Mouse (Mus musculus) liver, embryonic 14.5 days (tissue): ENCODE measurements around the gene Clic4. TPM values are rescaled to one million over a fixed set of nuclear protein-coding genes. Genes with fewer than 3 reads are reported as not detected.

Experiments used
- ATAC-seq: fragments of 200-750 bp; cut with Nextera tagmentation; 2 replicates; pipeline ENCODE4 v1.8.0; 2017; ENCODE audit warnings: moderate number of reproducible peaks, mild to moderate bottlenecking, moderate library complexity; ENCODE audit not compliant: insufficient read depth
- DNase-seq, 3 experiments: peaks; one replicate each; pipeline ENCODE4 v3.0.0-alpha.2; 2012 to 2013; ENCODE audit warnings: low read depth in 3 of 3, low spot score in 3 of 3
- H3K27ac ChIP-seq: fragments of 300-500 bp; sonication (generic); 2 replicates; pipeline ENCODE4 v1.5.1; 2014; ENCODE audit warnings: moderate library complexity, mild to moderate bottlenecking, control low read depth, inconsistent platforms
- H3K27me3 ChIP-seq: fragments of 300-500 bp; sonication (generic); 2 replicates; pipeline ENCODE4 v1.6.1; 2014; ENCODE audit warnings: mild to moderate bottlenecking, low read length, moderate library complexity; ENCODE audit not compliant: control insufficient read depth, insufficient read depth
- H3K36me3 ChIP-seq: fragments of 300-500 bp; sonication (generic); replicated peaks from 2 replicates; pipeline ENCODE4 v1.6.1; 2014; ENCODE audit warnings: low read depth; ENCODE audit not compliant: control insufficient read depth, insufficient read depth
- H3K4me1 ChIP-seq, 2 experiments: fragments of 200-500 bp in 1 of 2; fragments of 300-500 bp in 1 of 2; sonication (generic) in 1 of 2; replicated peaks; 2 replicates each; pipeline ENCODE4 v1.6.1; 2012 to 2014; ENCODE audit warnings: antibody characterized with exemption in 1 of 2, inconsistent platforms in 1 of 2, low read length in 1 of 2; ENCODE audit not compliant: control insufficient read depth in 2 of 2, insufficient read depth in 2 of 2
- H3K4me2 ChIP-seq: fragments of 300-500 bp; sonication (generic); 2 replicates; pipeline ENCODE4 v1.6.1; 2014; ENCODE audit warnings: low read depth, mild to moderate bottlenecking, control low read depth, moderate library complexity
- H3K4me3 ChIP-seq, 2 experiments: fragments of 200-500 bp in 1 of 2; fragments of 300-500 bp in 1 of 2; sonication (generic) in 1 of 2; 2 replicates each; pipeline ENCODE4 v1.5.1; 2012 to 2014; ENCODE audit warnings: low read depth in 2 of 2, low read length in 2 of 2, mild to moderate bottlenecking in 2 of 2, control low read depth in 1 of 2, inconsistent platforms in 1 of 2, moderate library complexity in 1 of 2; ENCODE audit not compliant: insufficient read depth in 1 of 2
- H3K9ac ChIP-seq: fragments of 300-500 bp; sonication (generic); replicated peaks from 2 replicates; pipeline ENCODE4 v1.6.1; 2014; ENCODE audit warnings: mild to moderate bottlenecking, control low read depth, moderate library complexity
- H3K9me3 ChIP-seq: fragments of 300-500 bp; sonication (generic); 2 replicates; pipeline ENCODE4 v1.6.1; 2016; ENCODE audit warnings: low read length, mixed read lengths; ENCODE audit not compliant: control insufficient read depth
- CTCF ChIP-seq: IDR thresholded peaks from 2 replicates; pipeline ENCODE4 v1.5.1; 2016; ENCODE audit warnings: antibody characterized with exemption, low read depth, control low read depth
- EP300 ChIP-seq: IDR thresholded peaks from 2 replicates; pipeline ENCODE4 v1.6.1; 2016; ENCODE audit warnings: antibody characterized with exemption, low read depth
- WGBS: fragments of 180-500 bp; shearing (Covaris S2); extraction: QIAGEN DNeasy Blood & Tissue Kit; methylation state at CpG from one replicate; pipeline ENCODE4 v1.1.7; 2014; ENCODE audit not compliant: insufficient replicate concordance; 5-methylcytosine and 5-hydroxymethylcytosine counted together
- polyA plus RNA-seq, 2 experiments: library from polyadenylated mRNA; depleted of rRNA in 1 of 2; stranded (reverse) in 1 of 2; unstranded in 1 of 2; fragments of >200 nt; fragmentation: Nextera tagmentation in 1 of 2; extraction: Ambion mirVana in 1 of 2; gene quantifications; 2 replicates each; pipeline versions ENCODE4 v1.2.1 to v1.2.3; 2012 to 2014

The Clic4 gene
- polyA plus RNA-seq, 2 experiments: 40.8 to 65.8 TPM

- Histone ChIP-seq H3K27me3 (no peaks in the 10 kb centered on the region; the same call in none of the 2 replicates), H3K27ac (no peak overlapping the region)
- TF ChIP-seq EP300 (no peak), CTCF (no peak)
Observed at GRCm38 (mm10) chr4:135166413-135167225, 106.0 kb downstream of the Clic4 start.

GRCm38 (mm10) chr4:135165761-135166160, 106.9 kb downstream of the Clic4 start:
- Histone ChIP-seq H3K27me3 (no peaks in the 10 kb centered on the region; the same call in none of the 2 replicates), H3K4me2 (no peak overlapping the region)
- ATAC-seq: no peak

More at GRCm38 (mm10) chr4:135166413-135167225, 106.0 kb downstream of the Clic4 start:
- H3K4me2 ChIP-seq: no peak overlapping the region
- H3K9ac ChIP-seq: no peak overlapping the region
- no peak overlapping the region for H3K4me3 ChIP-seq
- H3K9me3 ChIP-seq: no peaks in the 10 kb centered on the region
- no peak for DNase-seq
- no peaks in the 10 kb centered on the region for H3K36me3 ChIP-seq
- ATAC-seq: peak; percentile 36; the same call in 1 of the 2 replicates
- H3K4me1 ChIP-seq: peaks cover 7 to 23% of the 10 kb centered on the region in 2 experiments
- WGBS: 38% methylated on average over 23 of the region's 23 CpGs

More at GRCm38 (mm10) chr4:135165761-135166160, 106.9 kb downstream of the Clic4 start:
- no peak for DNase-seq
- H3K36me3 ChIP-seq: no peaks in the 10 kb centered on the region
- 49% methylated on average over 6 of the region's 6 CpGs for WGBS
- no peak overlapping the region for H3K4me3 ChIP-seq
- H3K9me3 ChIP-seq: no peaks in the 10 kb centered on the region
- H3K4me1 ChIP-seq: peaks cover 7 to 17% of the 10 kb centered on the region in 2 experiments
- TF ChIP-seq CTCF: no peak
- no peak for TF ChIP-seq EP300
- H3K27ac ChIP-seq: no peak overlapping the region
- no peak overlapping the region for H3K9ac ChIP-seq

Other genes with a start within 250 kb of the Clic4 start
- gene Runx3, start 152.2 kb downstream of the Clic4 start, polyA plus RNA-seq (2012; rRNA removed): 1.2 and 1.3 TPM in 2 replicates
- 0.99 and 1.00 TPM in 2 replicates for gene Runx3, start 152.2 kb downstream of the Clic4 start, polyA plus RNA-seq (2014; fragmentation: Nextera tagmentation; extraction: Ambion mirVana)
- gene Srrm1, start 80.5 kb upstream of the Clic4 start, polyA plus RNA-seq (2012; rRNA removed): 26.7 and 43.6 TPM in 2 replicates
- 94.8 and 99.4 TPM in 2 replicates for gene Srrm1, start 80.5 kb upstream of the Clic4 start, polyA plus RNA-seq (2014; fragmentation: Nextera tagmentation; extraction: Ambion mirVana)
- 0.04 and 0.08 TPM in 2 replicates for gene Ncmap, start 125.4 kb upstream of the Clic4 start, polyA plus RNA-seq (2012; rRNA removed)
- gene Ncmap, start 125.4 kb upstream of the Clic4 start, polyA plus RNA-seq (2014; fragmentation: Nextera tagmentation; extraction: Ambion mirVana): 0.06 TPM in 1 of 2 replicates, not detected in the other
- 1.7 and 2.2 TPM in 2 replicates for gene Rcan3, start 161.0 kb upstream of the Clic4 start, polyA plus RNA-seq (2012; rRNA removed)
- gene Rcan3, start 161.0 kb upstream of the Clic4 start, polyA plus RNA-seq (2014; fragmentation: Nextera tagmentation; extraction: Ambion mirVana): 2.8 and 3.1 TPM in 2 replicates
- 0.01 and 0.02 TPM in 2 replicates for gene Stpg1, start 222.0 kb upstream of the Clic4 start, polyA plus RNA-seq (2012; rRNA removed)
- 0.08 TPM in 1 of 2 replicates, not detected in the other for gene Stpg1, start 222.0 kb upstream of the Clic4 start, polyA plus RNA-seq (2014; fragmentation: Nextera tagmentation; extraction: Ambion mirVana)
- gene Nipal3, start 222.2 kb upstream of the Clic4 start, polyA plus RNA-seq (2012; rRNA removed): 2.9 and 3.2 TPM in 2 replicates
- gene Nipal3, start 222.2 kb upstream of the Clic4 start, polyA plus RNA-seq (2014; fragmentation: Nextera tagmentation; extraction: Ambion mirVana): 2.5 and 3.9 TPM in 2 replicates